Mouse (Mus musculus) G1E (cell line): Measurements from ENCODE around the gene Cpne8.

Experiments used
- CTCF ChIP-seq: IDR thresholded peaks from 2 replicates; pipeline ENCODE4 v1.5.1; 2012; ENCODE audit warnings: low read depth, low read length, inconsistent platforms, mixed read lengths
- GATA1 ChIP-seq: IDR thresholded peaks from 2 replicates; pipeline ENCODE4 v1.6.1; 2012; ENCODE audit warnings: borderline replicate concordance, low read length, inconsistent platforms, mixed read lengths
- GATA2 ChIP-seq: IDR thresholded peaks from 2 replicates; pipeline ENCODE4 v1.6.1; 2012; ENCODE audit warnings: low read depth, low read length, inconsistent platforms, borderline replicate concordance
- POLR2AphosphoS5 ChIP-seq: IDR thresholded peaks from 2 replicates; pipeline ENCODE4 v1.6.1; 2012; ENCODE audit warnings: low read depth, low read length, inconsistent platforms; ENCODE audit not compliant: insufficient replicate concordance
- TAL1 ChIP-seq: conservative IDR thresholded peaks from 2 replicates; pipeline ENCODE4 v1.6.1; 2012; ENCODE audit warnings: low read depth, low read length, inconsistent platforms, mixed read lengths

DNA sequence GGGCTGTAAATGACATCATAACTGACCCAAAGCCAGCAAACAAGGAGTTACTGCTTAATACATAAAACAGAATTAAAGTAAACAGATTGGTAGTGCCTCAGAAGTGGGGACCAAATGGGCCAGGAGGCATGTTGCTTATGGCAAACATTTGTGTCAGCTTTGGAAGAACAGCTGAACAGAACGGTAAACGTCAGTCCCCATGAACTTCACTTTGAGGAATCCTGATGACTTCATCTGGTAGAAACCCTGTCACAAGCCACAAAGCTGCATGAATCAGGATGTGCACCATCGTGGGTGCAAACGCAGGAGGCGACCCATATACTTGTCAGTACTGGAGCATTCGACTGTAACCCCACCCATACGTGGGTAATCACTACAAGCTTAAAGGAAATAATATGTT, 30.1 kb upstream of the Cpne8 start:
- TF ChIP-seq CTCF: no peak
- no peak for TF ChIP-seq TAL1
- TF ChIP-seq GATA2: no peak
- no peak for TF ChIP-seq GATA1
- no peak for TF ChIP-seq POLR2AphosphoS5
